In the genomic region with DNA sequence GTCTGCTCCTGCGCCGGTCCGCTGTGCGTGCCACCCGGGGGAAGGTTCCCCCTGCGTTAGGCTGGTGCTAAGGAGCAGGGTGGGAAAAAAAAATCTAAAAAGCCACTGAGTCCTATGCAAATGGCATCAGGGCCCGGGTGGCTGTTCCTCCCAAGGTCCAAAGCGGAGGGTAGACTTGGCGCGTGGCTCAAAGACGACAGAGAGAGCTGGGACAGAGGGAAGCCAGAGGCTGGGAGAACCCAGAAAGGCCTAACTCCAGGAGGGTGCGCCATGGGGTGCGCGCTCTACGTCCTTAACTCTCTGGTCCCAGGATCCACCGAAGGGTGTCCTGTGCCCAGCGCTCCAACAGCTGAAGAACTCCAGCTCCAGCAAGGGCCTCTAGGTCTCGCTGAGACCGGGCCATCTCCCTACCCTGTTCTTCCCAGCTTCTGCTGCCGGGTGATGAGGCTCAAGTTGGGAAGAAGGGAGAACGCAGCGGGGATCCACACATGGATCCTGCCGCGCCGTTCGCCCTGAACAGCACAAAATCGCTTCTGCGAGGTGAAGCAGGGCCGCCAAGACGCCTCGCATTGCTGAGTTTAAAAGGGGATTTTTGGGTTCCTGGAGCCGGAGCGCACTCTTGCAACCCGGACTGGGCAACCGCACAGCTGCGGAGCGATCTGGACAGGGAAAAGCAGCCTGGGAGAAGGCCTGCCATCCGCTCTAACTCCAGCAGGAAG, we compare ENCODE assay signal across 8 mouse cellular contexts. TPM values are rescaled to one million over a fixed set of nuclear protein-coding genes. Genes with fewer than 3 reads are reported as not detected.
DNase-seq lines count a peak whose midpoint lies in the region; ATAC-seq and TF ChIP-seq lines count a peak whose summit lies in the region.

No protein-coding gene starts in this region.

- ATAC-seq in intestine, embryonic 14.5 days (replicated peaks; ENCODE audit: low FRiP score, low TSS enrichment, low read depth), result peak; percentile 12; the same call in 1 of the 2 replicates
- no peak for ATAC-seq in liver, embryonic 16.5 days (ENCODE audit: low read depth)

- no peaks in the 10 kb centered on the region for H3K36me3 ChIP-seq in E14TG2a.4 (ENCODE audit: insufficient read depth, low read length)
- H3K36me3 ChIP-seq in intestine, embryonic 14.5 days (ENCODE audit: control insufficient read depth, insufficient read depth, low read length), result peaks cover 18% of the 10 kb centered on the region
- H3K36me3 ChIP-seq in liver, embryonic 16.5 days (ENCODE audit: control insufficient read depth, insufficient read depth), result no peaks in the 10 kb centered on the region

- H3K9me3 ChIP-seq in E14TG2a.4 (ENCODE audit: low read length), result no peaks in the 10 kb centered on the region
- H3K9me3 ChIP-seq in intestine, embryonic 14.5 days (ENCODE audit: control insufficient read depth, low read length), result no peaks in the 10 kb centered on the region
- H3K9me3 ChIP-seq in liver, embryonic 16.5 days (replicated peaks; ENCODE audit: control insufficient read depth, low read length), result no peaks in the 10 kb centered on the region

- H3K27ac ChIP-seq in intestine, embryonic 14.5 days (ENCODE audit: low read depth), result peak overlapping the region; percentile 83
- no peak overlapping the region for H3K27ac ChIP-seq in liver, embryonic 16.5 days (ENCODE audit: low read length)

- H3K4me3 ChIP-seq in E14TG2a.4 (replicated peaks; ENCODE audit: low read length), result peak overlapping the region; percentile 49
- H3K4me3 ChIP-seq in intestine, embryonic 14.5 days (ENCODE audit: low read depth, low read length), result peak overlapping the region; percentile 58
- H3K4me3 ChIP-seq in liver, embryonic 16.5 days (ENCODE audit: low read depth, low read length), result peak overlapping the region; percentile 15; the same call in 1 of the 2 replicates

- no peak for TF ChIP-seq CTCF in E14TG2a.4 (conservative IDR thresholded peaks at IDR 0.05; ENCODE audit: low read length)

- H3K9ac ChIP-seq in intestine, embryonic 14.5 days (ENCODE audit: low read length), result peak overlapping the region; percentile 82
- H3K9ac ChIP-seq in liver, embryonic 16.5 days (ENCODE audit: low read depth, low read length), result no peak overlapping the region

- DNase-seq in adrenal gland, postnatal 36 days, result peak; percentile 69 to 72
- peak; percentile 53 for DNase-seq in gastrocnemius, postnatal 10 days
- peak; percentile 90 for DNase-seq in intestine, embryonic 14.5 days (ENCODE audit: low spot score)
- peak; percentile 60 for DNase-seq in retina, postnatal 1 day
- DNase-seq in frontal cortex, postnatal 14 days (ENCODE audit: low spot score in 2 of 2), result no peak
- DNase-seq in thymus, postnatal 25 days, result no peak

- peak overlapping the region; percentile 71 for H3K4me2 ChIP-seq in intestine, embryonic 14.5 days (ENCODE audit: low read length)
- H3K4me2 ChIP-seq in liver, embryonic 16.5 days (ENCODE audit: low read depth, low read length), result peak overlapping the region; percentile 39

- H3K4me1 ChIP-seq in E14TG2a.4 (replicated peaks; ENCODE audit: low read depth, low read length), result peaks cover 35% of the 10 kb centered on the region
- H3K4me1 ChIP-seq in intestine, embryonic 14.5 days (replicated peaks; ENCODE audit: control insufficient read depth, insufficient read depth, low read length), result peaks cover 9% of the 10 kb centered on the region; the same call in 1 of the 2 replicates
- peaks cover 3% of the 10 kb centered on the region for H3K4me1 ChIP-seq in liver, embryonic 16.5 days (ENCODE audit: control insufficient read depth, low read depth, low read length)

- H3K27me3 ChIP-seq in E14TG2a.4 (ENCODE audit: insufficient read depth, low read length), result peaks cover 93% of the 10 kb centered on the region
- H3K27me3 ChIP-seq in intestine, embryonic 14.5 days (replicated peaks; ENCODE audit: control insufficient read depth, insufficient read depth, low read length), result no peaks in the 10 kb centered on the region
- H3K27me3 ChIP-seq in liver, embryonic 16.5 days (ENCODE audit: control insufficient read depth, insufficient read depth, low read depth, low read length), result peaks cover 68% of the 10 kb centered on the region

- 10% methylated on average over 38 of the region's 38 CpGs for WGBS in intestine, embryonic 14.5 days
- WGBS in liver, embryonic 16.5 days (ENCODE audit: insufficient replicate concordance), result 6% methylated on average over 38 of the region's 38 CpGs

RNA-seq across cellular contexts. Expression of a gene that starts 6.7 kb away (rescaled TPM):
- 10 to 100 TPM; 23.4 to 30.3 TPM for total RNA-seq in adrenal gland, postnatal 36 days (2021)
- 1 to 10 TPM; 7.3 to 8.0 TPM for total RNA-seq in gastrocnemius, postnatal 10 days (2021)
- polyA plus RNA-seq in intestine, embryonic 14.5 days (2014; fragmentation: Nextera tagmentation; extraction: Ambion mirVana), result 11.4 and 12.7 TPM in 2 replicates
- 0.49 and 0.61 TPM in 2 replicates for polyA plus RNA-seq in liver, embryonic 16.5 days (2015; fragmentation: Nextera tagmentation; extraction: Ambion mirVana)

RNA-seq across cellular contexts. Expression of a gene that starts 36.8 kb away (rescaled TPM):
- total RNA-seq in adrenal gland, postnatal 36 days (2021), result 1 to 10 TPM; 5.2 to 7.2 TPM
- 1 to 10 TPM; 1.2 to 1.9 TPM for total RNA-seq in gastrocnemius, postnatal 10 days (2021)
- polyA plus RNA-seq in intestine, embryonic 14.5 days (2014; fragmentation: Nextera tagmentation; extraction: Ambion mirVana), result 0.63 and 0.70 TPM in 2 replicates
- 0.46 TPM in 2 replicates for polyA plus RNA-seq in liver, embryonic 16.5 days (2015; fragmentation: Nextera tagmentation; extraction: Ambion mirVana)

Comparison
In these comparisons a context has a peak if more than half of its experiments do, and no peak if none do; other contexts are left out.
1. DNase-seq: peak in adrenal gland, postnatal 36 days (2 of 2), gastrocnemius, postnatal 10 days (single experiment), intestine, embryonic 14.5 days (single experiment) and retina, postnatal 1 day (single experiment); none in frontal cortex, postnatal 14 days (0 of 2) and thymus, postnatal 25 days (single experiment).
2. Peak in every context shown above with its lines, with median percentiles within 50 percentile points of each other: H3K4me3 ChIP-seq.